Mouse (Mus musculus) heart, postnatal 36 days (tissue): ENCODE results near the gene Clcf1. TPM values are rescaled to one million over a fixed set of nuclear protein-coding genes. Genes with fewer than 3 reads are reported as not detected.
A peak's percentile ranks its signal among the peaks of the same experiment; 100 is the strongest.
"Not testable (repeated sequence)": the region's sequence is repeated elsewhere in the genome, so short reads cannot be mapped to it uniquely, and the experiment has no call there.

Experiments used
- DNase-seq, 2 experiments: peaks; one replicate each; pipeline ENCODE4 v3.0.0; 2021 to 2022
- intact Hi-C: fragments of 180-260 bp; cut with DNase I; formaldehyde crosslinking; loops from one replicate; pipeline ENCODE4 v1.15.1; 2025
- total RNA-seq, 2 experiments: library from RNA; stranded (reverse); gene quantifications; 2 replicates each; pipeline ENCODE4 v1.2.3; 2021

Clcf1 gene
- total RNA-seq, 2 experiments from 2014 or later: 0.51 to 1.2 TPM

- no peak for DNase-seq
- intact Hi-C loops: no loop called here
These were observed 18.6 kb downstream of the Clcf1 start for GRCm38 (mm10) chr19:4232651-4233050.

- no peak for DNase-seq
- intact Hi-C loops: no loop called here
These were observed 20.5 kb downstream of the Clcf1 start for GRCm38 (mm10) chr19:4234548-4234947.

- intact Hi-C loops: loop anchor here (5.0 kb wide), 1 partner anchor 33 kb away; no protein-coding TSS in a partner anchor
- no peak for DNase-seq
These were observed 26.2 kb downstream of the Clcf1 start for GRCm38 (mm10) chr19:4240247-4240668.

GRCm38 (mm10) chr19:4242416-4242815 is 28.4 kb downstream of the Clcf1 start:
- intact Hi-C loops: loop anchor here (5.0 kb wide), 1 partner anchor 35 kb away; no protein-coding TSS in a partner anchor

GRCm38 (mm10) chr19:4244775-4245174 is 30.7 kb downstream of the Clcf1 start:
- intact Hi-C loops: loop anchor here (5.0 kb wide), 1 partner anchor 37 kb away; no protein-coding TSS in a partner anchor
- no peak for DNase-seq

More at GRCm38 (mm10) chr19:4242416-4242815, 28.4 kb downstream of the Clcf1 start:
- no peak for DNase-seq

- intact Hi-C loops: no loop called here
- no peak for DNase-seq
These were observed 33.0 kb downstream of the Clcf1 start for GRCm38 (mm10) chr19:4247010-4247409.

- intact Hi-C loops, DNase-seq: not testable (repeated sequence)
These were observed 34.6 kb downstream of the Clcf1 start for GRCm38 (mm10) chr19:4248683-4249082.

GRCm38 (mm10) chr19:4254230-4254629 is 40.2 kb downstream of the Clcf1 start:
- intact Hi-C loops: no loop called here
- DNase-seq: no peak

GRCm38 (mm10) chr19:4255583-4256162 is 41.6 kb downstream of the Clcf1 start:
- intact Hi-C loops: loop anchor here (2.0 to 5.0 kb wide), 2 partner anchors 162 to 187 kb away; no protein-coding TSS in a partner anchor
- DNase-seq: no peak

GRCm38 (mm10) chr19:4257216-4257896 is 43.3 kb downstream of the Clcf1 start:
- DNase-seq: peak; percentile 92 to 94
- intact Hi-C loops: loop anchor here (1.0 to 5.0 kb wide), 4 partner anchors 49 to 185 kb away; partner anchors contain the start of gene Grk2

GRCm38 (mm10) chr19:4257897-4258252 is 43.8 kb downstream of the Clcf1 start:
- intact Hi-C loops: loop anchor here (1.0 to 5.0 kb wide), 4 partner anchors 48 to 185 kb away; partner anchors contain the start of gene Grk2
- no peak for DNase-seq

- no peak for DNase-seq
These were observed 47.1 kb downstream of the Clcf1 start for GRCm38 (mm10) chr19:4261038-4261698.

GRCm38 (mm10) chr19:4262756-4263155 is 48.7 kb downstream of the Clcf1 start:
- intact Hi-C loops: no loop called here
- DNase-seq: no peak

More at GRCm38 (mm10) chr19:4261038-4261698, 47.1 kb downstream of the Clcf1 start:
- intact Hi-C loops: loop anchor here (2.0 kb wide), 1 partner anchor 22 kb away; the partner anchor contains the start of gene Ankrd13d

- intact Hi-C loops: no loop called here
- DNase-seq: no peak
These were observed 49.7 kb downstream of the Clcf1 start for GRCm38 (mm10) chr19:4263702-4264101.

- DNase-seq: no peak
- intact Hi-C loops: no loop called here
These were observed 50.2 kb downstream of the Clcf1 start for GRCm38 (mm10) chr19:4264171-4264780.

- no peak for DNase-seq
- intact Hi-C loops: no loop called here
These were observed 51.9 kb downstream of the Clcf1 start for GRCm38 (mm10) chr19:4265956-4266355.

- DNase-seq: peak; percentile 64 to 68
- intact Hi-C loops: no loop called here
These were observed 54.7 kb downstream of the Clcf1 start, which contains the start of gene Ssh3 for GRCm38 (mm10) chr19:4268566-4269361. Ssh3 (minus strand) TSS chr19:4269180.

- intact Hi-C loops: no loop called here
- DNase-seq: no peak
These were observed 56.1 kb downstream of the Clcf1 start for GRCm38 (mm10) chr19:4270187-4270586.

GRCm38 (mm10) chr19:4270972-4271371 is 56.9 kb downstream of the Clcf1 start:
- intact Hi-C loops: no loop called here
- no peak for DNase-seq
